Mouse (Mus musculus) adrenal gland, postnatal 25 days (tissue): ENCODE results near the gene Pnkd. TPM values are rescaled to one million over a fixed set of nuclear protein-coding genes. Genes with fewer than 3 reads are reported as not detected.
"Not testable (repeated sequence)": the region's sequence is repeated elsewhere in the genome, so short reads cannot be mapped to it uniquely, and the experiment has no call there.

Experiments used
- DNase-seq: peaks from one replicate; pipeline ENCODE4 v3.0.0; 2021; ENCODE audit warnings: mixed read lengths
- total RNA-seq: library from RNA; stranded (reverse); gene quantifications from 2 replicates; pipeline ENCODE4 v1.2.3, GENCODE M21; 2021

Gene Pnkd
- total RNA-seq, 1 experiment from 2014 or later = 75.9 TPM

- peak; percentile 74 for DNase-seq
Measured at GRCm38 (mm10) chr1:74297269-74297668, 12.5 kb downstream of the Pnkd start.

GRCm38 (mm10) chr1:74298157-74298750, 13.5 kb downstream of the Pnkd start:
- DNase-seq = no peak

GRCm38 (mm10) chr1:74298996-74299395, 14.3 kb downstream of the Pnkd start:
- peak; percentile 56 for DNase-seq

- no peak for DNase-seq
Measured at GRCm38 (mm10) chr1:74300347-74301110, 15.8 kb downstream of the Pnkd start.

- DNase-seq = no peak
Measured at GRCm38 (mm10) chr1:74302229-74302628, 17.5 kb downstream of the Pnkd start.

GRCm38 (mm10) chr1:74302835-74303234, 18.1 kb downstream of the Pnkd start:
- no peak for DNase-seq

- peak; percentile 84 for DNase-seq
Measured at GRCm38 (mm10) chr1:74303509-74304338, 19.0 kb downstream of the Pnkd start.

- DNase-seq = no peak
Measured at GRCm38 (mm10) chr1:74304339-74304790, 19.6 kb downstream of the Pnkd start.

- DNase-seq = no peak
Measured at GRCm38 (mm10) chr1:74304946-74305345, 20.2 kb downstream of the Pnkd start.

GRCm38 (mm10) chr1:74305522-74305921, 20.8 kb downstream of the Pnkd start, which contains the start of gene Tmbim1:
Tmbim1 (minus strand) TSS chr1:74305622.
- DNase-seq = no peak

GRCm38 (mm10) chr1:74307146-74307545, 22.4 kb downstream of the Pnkd start:
- DNase-seq = no peak

- no peak for DNase-seq
Measured at GRCm38 (mm10) chr1:74308001-74308964, 23.6 kb downstream of the Pnkd start.

GRCm38 (mm10) chr1:74309767-74310166, 25.0 kb downstream of the Pnkd start:
- DNase-seq = no peak

- DNase-seq = no peak
Measured at GRCm38 (mm10) chr1:74313049-74313692, 28.4 kb downstream of the Pnkd start.

GRCm38 (mm10) chr1:74314796-74315195, 30.1 kb downstream of the Pnkd start:
- no peak for DNase-seq

- no peak for DNase-seq
Measured at GRCm38 (mm10) chr1:74316114-74316827, 31.5 kb downstream of the Pnkd start.

- DNase-seq = no peak
Measured at GRCm38 (mm10) chr1:74318711-74319110, 34.0 kb downstream of the Pnkd start.

GRCm38 (mm10) chr1:74321396-74321795, 36.7 kb downstream of the Pnkd start:
- DNase-seq = no peak

GRCm38 (mm10) chr1:74326916-74327315, 42.2 kb downstream of the Pnkd start:
- not testable (repeated sequence) for DNase-seq

GRCm38 (mm10) chr1:74329899-74330431, 45.2 kb downstream of the Pnkd start:
- DNase-seq = no peak
